Mouse (Mus musculus) layer of hippocampus, postnatal 14 days (tissue): ENCODE data around the gene Olfr457. TPM values are rescaled to one million over a fixed set of nuclear protein-coding genes. Genes with fewer than 3 reads are reported as not detected.

Source experiments
- total RNA-seq, 2 experiments: library from RNA; stranded (reverse); gene quantifications; 2 replicates each; pipeline ENCODE4 v1.2.3; 2021

Gene Olfr457
- total RNA-seq, 2 experiments from 2014 or later = not detected

Other genes with a start within 250 kb of the Olfr457 start
- gene Gstk1, start 230.4 kb downstream of the Olfr457 start, total RNA-seq = 1 to 10 TPM; 8.6 to 8.9 TPM
- gene Tmem139, start 214.4 kb downstream of the Olfr457 start, total RNA-seq = not detected
- gene Casp2, start 211.3 kb downstream of the Olfr457 start, total RNA-seq = 10 to 100 TPM; 19.2 to 20.8 TPM
- 1 to 10 TPM; 2.7 to 3.7 TPM for gene Clcn1, start 189.7 kb downstream of the Olfr457 start, total RNA-seq
- gene Fam131b, start 151.7 kb downstream of the Olfr457 start, total RNA-seq = 10 to 100 TPM; 76.4 to 77.5 TPM
- gene Zyx, start 126.7 kb downstream of the Olfr457 start, total RNA-seq = 10 to 100 TPM; 59.4 to 60.1 TPM
- under 1 TPM; 0.57 to 0.71 TPM for gene Epha1, start 103.1 kb downstream of the Olfr457 start, total RNA-seq
- not detected for gene Tas2r143, start 76.1 kb downstream of the Olfr457 start, total RNA-seq
- under 1 TPM in 1 of 2 experiments, not detected in 1; 0.36 TPM for gene Tas2r135, start 70.9 kb downstream of the Olfr457 start, total RNA-seq
- gene Tas2r126, start 41.8 kb downstream of the Olfr457 start, total RNA-seq = not detected
- not detected for gene Olfr458, start 11.1 kb downstream of the Olfr457 start, total RNA-seq
- gene Olfr456, start 10.9 kb upstream of the Olfr457 start, total RNA-seq = not detected
- not detected for gene Olfr455, start 71.3 kb upstream of the Olfr457 start, total RNA-seq
- not detected for gene Tcaf3, start 121.4 kb upstream of the Olfr457 start, total RNA-seq
- 1 to 10 TPM; 1.0 to 1.1 TPM for gene Tcaf2, start 168.9 kb upstream of the Olfr457 start, total RNA-seq
- 100 to 1,000 TPM; 210 to 212 TPM for gene Tcaf1, start 233.8 kb upstream of the Olfr457 start, total RNA-seq